Mouse (Mus musculus) CH12.LX (cell line): ENCODE measurements around the gene Pde4d.
"Not testable (repeated sequence)": the region's sequence is repeated elsewhere in the genome, so short reads cannot be mapped to it uniquely, and the experiment has no call there.

Experiments
- CTCF ChIP-seq, 2 experiments: IDR thresholded peaks in 1 of 2; conservative IDR thresholded peaks in 1 of 2; 2 replicates each; pipeline ENCODE4 v1.5.1; 2011 to 2012; ENCODE audit warnings: low read depth in 2 of 2, low read length in 2 of 2, improper control_type of control experiment in 1 of 2, inconsistent platforms in 1 of 2, mild to moderate bottlenecking in 1 of 2, moderate library complexity in 1 of 2
- E2F4 ChIP-seq: IDR thresholded peaks from 2 replicates; pipeline ENCODE4 v1.6.1; 2011; ENCODE audit warnings: low read depth, low read length, improper control_type of control experiment; ENCODE audit not compliant: insufficient replicate concordance
- ELF1 ChIP-seq: IDR thresholded peaks from 2 replicates; pipeline ENCODE4 v1.6.1; 2014; ENCODE audit warnings: low read depth, mild to moderate bottlenecking, inconsistent platforms, low read length, improper control_type of control experiment
- HCFC1 ChIP-seq: IDR thresholded peaks from 2 replicates; pipeline ENCODE4 v1.6.1; 2012; ENCODE audit warnings: low read depth, mild to moderate bottlenecking, inconsistent platforms, low read length, improper control_type of control experiment
- POLR2A ChIP-seq: IDR thresholded peaks from 2 replicates; pipeline ENCODE4 v1.6.1; 2011; ENCODE audit warnings: low read depth, mild to moderate bottlenecking, improper control_type of control experiment, low read length
- USF1 ChIP-seq: IDR thresholded peaks from 2 replicates; pipeline ENCODE4 v1.6.1; 2014; ENCODE audit warnings: low read depth, mild to moderate bottlenecking, inconsistent platforms, low read length, improper control_type of control experiment
- USF2 ChIP-seq: conservative IDR thresholded peaks from 2 replicates; pipeline ENCODE4 v1.6.1; 2011; ENCODE audit warnings: low read depth, low read length, improper control_type of control experiment

- not testable (repeated sequence) for TF ChIP-seq E2F4, ELF1, USF1, USF2, HCFC1, POLR2A
- TF ChIP-seq CTCF (conservative IDR thresholded peaks at IDR 0.05 in 1 of 2, IDR thresholded peaks at IDR 0.05 in 1 of 2; ENCODE audit: low read depth in 2 of 2, low read length in 2 of 2) = peak in 1 of 2 experiments; percentile 63; a peak in 2 of 4 replicates
These were observed 347.9 kb downstream of the Pde4d start for GRCm38 (mm10) chr13:108797620-108798019.
